Mouse (Mus musculus): ENCODE results near the gene Cck.
"Not testable (repeated sequence)": the region's sequence is repeated elsewhere in the genome, so short reads cannot be mapped to it uniquely, and the experiment has no call there.

The Cck gene

GRCm38 (mm10) chr9:121458466-121458865, 37.0 kb downstream of the Cck start:
- DNase-seq, result peak; percentile 48

GRCm38 (mm10) chr9:121456739-121457515, 38.6 kb downstream of the Cck start:
- no peak for DNase-seq

- DNase-seq, result no peak
Observed at GRCm38 (mm10) chr9:121454891-121455290, 40.6 kb downstream of the Cck start.

GRCm38 (mm10) chr9:121452342-121452942, 43.1 kb downstream of the Cck start:
- DNase-seq, result not testable (repeated sequence)

- DNase-seq, result peak; percentile 46
Observed at GRCm38 (mm10) chr9:121446431-121446831, 49.1 kb downstream of the Cck start.

- peak; percentile 54 for DNase-seq
Observed at GRCm38 (mm10) chr9:121445364-121445763, 50.1 kb downstream of the Cck start.

GRCm38 (mm10) chr9:121444367-121444707, 51.2 kb downstream of the Cck start:
- no peak for DNase-seq

- no peak for DNase-seq
Observed at GRCm38 (mm10) chr9:121443696-121444366, 51.7 kb downstream of the Cck start.

- DNase-seq, result no peak
Observed at GRCm38 (mm10) chr9:121442145-121442544, 53.3 kb downstream of the Cck start.

All from right cerebral cortex, postnatal 14 days (tissue).